Mouse (Mus musculus): Measurements from ENCODE around the gene Fam155a. TPM values are rescaled to one million over a fixed set of nuclear protein-coding genes. Genes with fewer than 3 reads are reported as not detected.
"Not testable (repeated sequence)": the region's sequence is repeated elsewhere in the genome, so short reads cannot be mapped to it uniquely, and the experiment has no call there.

Gene Fam155a
- polyA plus RNA-seq (2012; ENCODE audit: insufficient read depth, insufficient read length, missing spikeins) = not detected in 2 replicates

DNA sequence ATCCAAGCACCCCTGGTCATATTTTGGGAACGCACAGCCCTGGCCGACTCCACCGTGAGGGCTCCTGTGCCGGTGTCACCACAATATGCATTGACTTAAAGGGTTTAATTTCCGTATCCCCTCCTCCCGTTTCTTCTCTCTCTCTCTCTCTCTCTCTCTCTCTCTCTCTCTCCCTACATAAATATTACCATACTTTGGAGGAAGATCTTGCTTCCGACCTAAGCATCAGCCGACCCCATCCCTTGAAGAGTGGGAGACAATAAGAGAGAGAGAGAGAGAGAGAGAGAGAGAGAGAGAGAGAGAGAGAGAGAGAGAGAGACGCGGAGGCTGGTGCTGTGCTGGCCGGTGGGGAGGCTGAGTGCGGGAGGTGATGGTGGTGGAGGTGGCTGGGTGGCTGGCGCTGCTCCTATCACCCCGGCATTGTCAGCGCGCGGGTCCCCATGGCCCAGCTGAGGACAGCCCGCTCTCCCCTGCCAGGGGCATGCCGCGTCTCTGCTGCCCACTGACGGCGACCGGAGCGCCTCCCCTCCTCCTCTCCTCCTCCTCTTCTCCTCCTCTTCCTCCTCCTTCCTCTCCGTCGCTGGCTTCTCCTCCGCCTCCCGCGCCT is at the start of gene Fam155a:
TSS of gene Fam155a (minus strand) at position 163 of the 607 bp plus-strand sequence.
- Histone ChIP-seq H3K4me3 (ENCODE audit: insufficient read depth, low read depth, low read length) (peak within 1 kb of the TSS; percentile 16), H3K27ac (replicated peaks; ENCODE audit: low read depth, low read length) (no peak within 1 kb of the TSS), H3K4me1 (ENCODE audit: control insufficient read depth, insufficient read depth, insufficient read length, low read length) (peaks cover 2% of the 10 kb centered on the region; the same call in 1 of the 2 replicates)

DNA sequence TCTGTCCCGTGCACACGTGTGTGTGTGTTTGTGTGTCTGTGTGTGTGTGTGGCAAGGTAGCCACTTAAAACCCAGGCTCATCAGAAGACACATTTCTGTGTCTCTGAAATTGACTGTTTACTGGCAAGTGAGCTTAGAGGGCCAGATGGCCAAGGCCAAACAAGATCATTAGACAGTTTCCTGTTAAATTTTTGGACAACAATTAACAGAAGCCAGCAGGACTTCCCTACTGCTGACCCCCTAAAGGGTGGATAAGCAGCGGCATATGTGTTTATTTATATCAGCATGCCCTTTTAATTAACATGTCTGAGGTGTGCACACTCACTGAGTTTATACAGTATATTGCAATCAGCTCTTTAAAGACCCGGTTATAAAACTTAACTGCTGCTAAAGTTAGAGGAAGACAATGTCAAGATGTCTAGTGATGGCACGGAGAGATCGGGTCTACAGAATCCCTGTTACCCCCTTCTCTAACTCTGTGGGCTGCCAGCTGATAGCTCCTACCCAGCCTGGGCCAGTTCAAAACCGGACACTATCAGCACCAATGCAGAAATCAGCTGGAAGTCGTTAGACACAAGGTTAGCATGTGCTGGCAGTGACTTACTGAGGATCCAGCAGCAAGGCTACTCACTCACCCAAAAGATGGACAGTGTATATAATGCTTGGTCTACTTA is 42.4 kb upstream of the Fam155a start:
- Histone ChIP-seq H3K27ac (replicated peaks; ENCODE audit: low read depth, low read length) (no peak overlapping the region), H3K4me3 (ENCODE audit: insufficient read depth, low read depth, low read length) (no peak overlapping the region), H3K4me1 (ENCODE audit: control insufficient read depth, insufficient read depth, insufficient read length, low read length) (no peaks in the 10 kb centered on the region)

DNA sequence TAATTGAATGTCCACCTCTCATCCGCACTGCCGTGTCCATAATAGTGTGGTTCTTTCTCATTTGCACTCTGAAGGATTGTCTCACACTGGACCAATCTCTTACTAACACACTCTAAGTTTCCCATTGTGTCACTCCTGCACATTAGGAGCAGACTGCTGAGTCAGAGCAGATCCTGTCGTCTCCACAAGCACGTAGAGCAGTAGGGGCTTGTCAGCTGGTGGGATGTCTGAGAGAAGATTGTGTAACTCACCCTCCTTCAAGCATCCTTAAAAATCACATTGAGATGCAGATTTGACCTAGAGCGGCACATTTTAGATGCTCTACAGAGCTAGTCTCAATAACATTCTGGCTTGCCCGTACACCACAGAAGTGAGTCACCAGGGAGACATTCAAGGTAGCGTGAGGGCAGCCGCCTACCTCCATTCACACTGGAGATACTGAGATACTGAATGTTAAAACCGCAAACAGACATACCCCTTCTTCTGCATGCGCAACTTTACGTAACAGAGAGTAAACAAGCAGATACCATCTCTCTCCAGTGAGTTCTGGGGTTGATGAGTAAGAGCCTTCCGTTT is 40.1 kb upstream of the Fam155a start:
- no peak overlapping the region for H3K27ac ChIP-seq (replicated peaks; ENCODE audit: low read depth, low read length)
- H3K4me1 ChIP-seq (ENCODE audit: control insufficient read depth, insufficient read depth, insufficient read length, low read length) = no peaks in the 10 kb centered on the region
- no peak overlapping the region for H3K4me3 ChIP-seq (ENCODE audit: insufficient read depth, low read depth, low read length)

DNA sequence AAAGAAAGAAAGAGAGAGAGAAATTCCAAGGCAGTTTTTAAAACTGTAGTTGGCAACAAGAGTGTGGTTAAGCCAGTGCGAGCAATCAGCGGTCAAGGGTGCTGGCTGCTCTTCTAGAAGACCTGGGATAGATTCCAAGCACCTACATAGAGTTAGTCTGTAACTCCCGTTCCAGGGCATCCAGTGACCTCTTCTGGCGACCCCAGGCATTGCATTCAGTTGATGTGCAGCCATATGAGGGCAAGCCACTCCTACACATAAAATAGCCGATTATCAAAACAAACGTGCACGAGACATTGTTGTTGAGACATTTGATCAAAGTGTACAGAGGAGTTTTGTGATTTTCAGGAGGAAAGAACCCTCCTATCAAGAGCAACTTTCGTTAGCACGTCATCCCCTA is 37.6 kb upstream of the Fam155a start:
- Histone ChIP-seq H3K4me1 (ENCODE audit: control insufficient read depth, insufficient read depth, insufficient read length, low read length) (no peaks in the 10 kb centered on the region), H3K27ac (replicated peaks; ENCODE audit: low read depth, low read length) (no peak overlapping the region), H3K4me3 (ENCODE audit: insufficient read depth, low read depth, low read length) (no peak overlapping the region)

DNA sequence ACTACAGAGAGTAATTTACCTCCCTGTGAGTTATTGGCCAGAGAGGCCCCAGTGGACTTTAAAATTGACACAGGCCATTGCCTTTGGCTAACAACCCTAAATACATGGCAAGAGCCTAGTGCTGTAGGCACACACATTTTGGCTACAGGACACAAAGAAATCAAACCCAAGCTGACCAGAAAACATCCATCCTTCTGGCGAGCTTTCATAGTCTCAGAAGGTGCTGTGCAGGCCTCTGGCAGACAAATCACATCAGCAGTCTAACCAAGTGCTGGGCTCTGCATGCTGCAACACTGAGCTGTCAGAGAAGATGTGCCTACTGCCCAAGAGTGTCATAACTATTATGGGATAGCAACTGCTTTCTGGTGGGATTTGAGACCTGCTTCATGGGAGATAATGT is 34.7 kb upstream of the Fam155a start:
- H3K27ac ChIP-seq (replicated peaks; ENCODE audit: low read depth, low read length) = no peak overlapping the region
- no peaks in the 10 kb centered on the region for H3K4me1 ChIP-seq (ENCODE audit: control insufficient read depth, insufficient read depth, insufficient read length, low read length)
- H3K4me3 ChIP-seq (ENCODE audit: insufficient read depth, low read depth, low read length) = no peak overlapping the region

DNA sequence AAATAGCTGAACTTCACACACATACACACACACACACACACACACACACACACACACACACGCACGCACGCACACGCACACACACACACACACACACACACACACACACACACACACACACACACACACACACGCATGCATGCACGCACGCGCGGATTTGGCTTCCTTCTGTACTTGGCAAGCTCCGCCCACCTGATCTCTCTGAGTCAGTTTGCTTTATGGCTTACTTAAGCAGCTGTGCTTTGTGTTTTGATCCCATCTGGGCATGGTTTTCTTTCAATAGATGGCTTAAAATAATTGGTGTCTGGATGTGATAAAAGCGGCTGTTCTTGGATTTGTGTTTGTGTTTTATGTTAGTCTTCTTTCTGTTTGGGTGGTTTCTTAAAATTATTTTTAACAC is 29.4 kb upstream of the Fam155a start:
- not testable (repeated sequence) for H3K4me3 ChIP-seq (ENCODE audit: insufficient read depth, low read depth, low read length)

DNA sequence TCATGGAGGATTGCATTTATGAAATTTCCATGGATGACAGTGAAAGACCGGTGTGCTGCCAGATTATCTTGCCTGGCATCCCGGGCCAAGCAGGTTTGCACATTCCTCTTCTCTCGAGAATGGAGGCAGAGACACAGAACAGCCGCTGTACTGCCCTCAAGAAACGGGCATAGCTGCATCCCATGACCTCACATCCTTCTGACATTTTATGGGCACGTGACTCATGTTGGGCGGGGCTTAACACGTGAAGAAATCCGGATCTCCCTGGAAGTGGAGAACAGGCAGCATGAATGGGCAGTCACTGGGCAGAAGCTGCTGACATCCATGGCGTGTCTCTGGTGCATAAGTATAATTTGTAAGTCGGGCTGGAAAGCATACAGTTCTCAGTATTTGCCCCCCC is 29.0 kb upstream of the Fam155a start:
- Histone ChIP-seq H3K4me1 (ENCODE audit: control insufficient read depth, insufficient read depth, insufficient read length, low read length) (no peaks in the 10 kb centered on the region), H3K4me3 (ENCODE audit: insufficient read depth, low read depth, low read length) (no peak overlapping the region), H3K27ac (replicated peaks; ENCODE audit: low read depth, low read length) (no peak overlapping the region)

More for the DNA sequence above, 29.4 kb upstream of the Fam155a start:
- H3K27ac ChIP-seq (replicated peaks; ENCODE audit: low read depth, low read length); H3K4me1 ChIP-seq (ENCODE audit: control insufficient read depth, insufficient read depth, insufficient read length, low read length): not testable (repeated sequence)

DNA sequence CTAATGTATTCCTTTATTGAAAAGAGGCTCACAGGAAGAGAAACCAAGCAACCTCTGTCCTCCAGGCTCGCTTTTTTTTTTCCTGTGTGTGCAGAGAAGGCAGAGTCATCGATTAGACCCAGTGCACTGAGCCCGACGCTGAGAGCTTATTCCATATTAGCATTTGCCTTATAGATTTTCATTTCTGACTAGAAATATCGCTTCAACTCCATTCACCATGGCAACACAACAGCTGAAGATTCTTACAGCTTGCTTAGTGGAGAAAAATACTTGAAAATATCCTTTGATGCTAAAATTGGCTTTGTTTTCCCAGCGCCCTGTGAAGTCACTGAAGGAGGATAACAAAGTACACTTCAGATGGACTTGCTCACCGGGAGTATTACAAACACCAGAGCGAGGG is 26.6 kb upstream of the Fam155a start:
- no peak overlapping the region for H3K27ac ChIP-seq (replicated peaks; ENCODE audit: low read depth, low read length)
- H3K4me1 ChIP-seq (ENCODE audit: control insufficient read depth, insufficient read depth, insufficient read length, low read length) = no peaks in the 10 kb centered on the region
- H3K4me3 ChIP-seq (ENCODE audit: insufficient read depth, low read depth, low read length) = no peak overlapping the region

DNA sequence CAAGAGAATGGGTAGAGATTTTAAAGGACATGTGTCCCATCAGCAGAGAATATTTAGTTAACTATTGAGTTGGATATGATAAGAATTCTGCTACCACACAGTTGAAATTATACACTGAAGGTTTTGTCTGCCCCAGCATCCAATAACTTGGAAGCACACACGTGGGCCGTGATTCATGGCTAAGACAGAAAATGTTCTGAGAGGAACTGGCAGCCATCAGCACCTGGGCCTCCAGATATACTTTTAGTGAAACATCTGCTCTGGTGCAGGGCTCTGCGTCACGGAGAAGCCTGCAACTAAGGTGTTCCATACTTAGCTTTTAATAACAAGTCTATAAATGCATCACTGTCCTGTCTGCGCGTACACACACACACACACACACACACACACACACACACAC is 24.8 kb upstream of the Fam155a start:
- no peak overlapping the region for H3K27ac ChIP-seq (replicated peaks; ENCODE audit: low read depth, low read length)

DNA sequence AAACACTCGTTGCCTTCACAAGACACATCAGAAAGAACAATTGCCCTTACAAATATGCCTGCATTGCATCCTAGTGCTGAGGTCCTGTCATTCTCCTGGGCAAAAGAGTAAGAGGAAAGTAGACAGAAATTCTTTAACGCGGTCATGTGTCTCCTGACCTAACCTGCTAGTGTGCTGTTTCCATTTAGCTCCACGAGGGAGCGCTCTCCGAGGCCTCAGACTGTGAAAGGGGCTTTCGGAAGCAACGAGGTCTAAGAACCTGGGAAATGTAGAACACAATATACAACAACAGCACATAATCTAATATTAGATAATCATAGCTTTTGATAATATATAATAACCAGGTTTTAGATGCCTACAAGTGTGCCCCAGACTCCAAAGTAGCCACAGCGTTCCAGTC is 22.4 kb upstream of the Fam155a start:
- Histone ChIP-seq H3K27ac (replicated peaks; ENCODE audit: low read depth, low read length) (no peak overlapping the region), H3K4me3 (ENCODE audit: insufficient read depth, low read depth, low read length) (no peak overlapping the region), H3K4me1 (ENCODE audit: control insufficient read depth, insufficient read depth, insufficient read length, low read length) (no peaks in the 10 kb centered on the region)

More for the DNA sequence above, 24.8 kb upstream of the Fam155a start:
- Histone ChIP-seq H3K4me1 (ENCODE audit: control insufficient read depth, insufficient read depth, insufficient read length, low read length) (no peaks in the 10 kb centered on the region), H3K4me3 (ENCODE audit: insufficient read depth, low read depth, low read length) (no peak overlapping the region)

DNA sequence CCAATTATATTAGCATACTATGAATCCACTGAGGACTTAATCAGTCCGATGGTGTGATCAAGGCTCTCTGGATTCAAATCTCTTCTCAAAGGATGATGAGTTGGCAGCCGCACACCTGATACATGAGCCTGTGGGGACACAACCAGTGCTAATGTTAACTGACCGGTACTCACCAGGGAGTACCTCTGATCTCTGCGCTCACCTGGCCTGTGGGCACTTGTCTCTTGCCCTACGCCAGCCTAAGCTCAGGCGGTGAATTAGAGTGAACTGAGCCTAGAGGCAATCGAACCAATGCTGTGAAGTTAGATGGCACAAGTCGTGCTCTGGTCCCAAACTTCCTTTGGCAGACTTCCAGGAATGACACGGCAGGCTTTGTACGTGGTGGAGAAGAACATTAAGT is 9.4 kb upstream of the Fam155a start:
- H3K4me3 ChIP-seq (ENCODE audit: insufficient read depth, low read depth, low read length) = no peak overlapping the region
- no peaks in the 10 kb centered on the region for H3K4me1 ChIP-seq (ENCODE audit: control insufficient read depth, insufficient read depth, insufficient read length, low read length)
- H3K27ac ChIP-seq (replicated peaks; ENCODE audit: low read depth, low read length) = no peak overlapping the region

DNA sequence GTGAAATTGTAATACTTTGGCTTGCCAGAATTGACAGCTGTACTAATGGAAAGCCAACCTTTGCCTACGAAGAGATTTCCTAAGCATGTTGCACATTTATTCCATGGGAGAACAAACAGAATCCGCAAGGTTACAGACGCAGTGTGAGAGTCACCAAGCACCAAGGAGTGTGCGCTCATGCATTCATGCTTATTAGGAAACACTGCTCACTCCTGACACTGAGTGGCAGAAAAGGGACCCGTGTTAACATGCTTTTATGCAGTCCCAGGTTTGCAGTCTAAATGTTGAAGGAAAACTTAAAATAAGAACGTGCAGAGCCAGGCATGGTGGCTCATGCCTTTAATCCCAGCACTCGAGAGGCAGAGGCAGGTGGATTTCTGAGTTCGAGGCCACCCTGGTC is 7.2 kb upstream of the Fam155a start:
- no peak overlapping the region for H3K27ac ChIP-seq (replicated peaks; ENCODE audit: low read depth, low read length)
- no peaks in the 10 kb centered on the region for H3K4me1 ChIP-seq (ENCODE audit: control insufficient read depth, insufficient read depth, insufficient read length, low read length)
- no peak overlapping the region for H3K4me3 ChIP-seq (ENCODE audit: insufficient read depth, low read depth, low read length)

DNA sequence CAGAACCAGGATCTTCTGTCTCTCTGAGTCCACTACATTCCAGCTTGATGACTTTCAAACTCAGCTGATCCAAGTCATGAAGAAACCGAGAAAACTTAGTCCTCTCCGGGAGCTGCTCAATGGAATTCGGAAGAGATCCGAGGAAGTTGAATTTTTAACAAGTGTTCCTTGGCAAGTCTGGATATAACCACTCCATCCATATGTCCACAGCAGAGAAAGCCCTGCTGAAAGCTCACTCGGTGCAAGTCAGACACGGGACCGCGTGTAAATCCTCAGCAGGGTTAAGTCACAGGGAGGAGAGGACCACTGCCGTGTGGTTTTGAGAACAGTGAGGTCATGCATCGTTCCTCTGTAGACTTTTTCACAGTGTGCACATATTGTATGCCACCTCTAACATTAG is 5.9 kb upstream of the Fam155a start:
- Histone ChIP-seq H3K27ac (replicated peaks; ENCODE audit: low read depth, low read length) (no peak overlapping the region), H3K4me3 (ENCODE audit: insufficient read depth, low read depth, low read length) (no peak overlapping the region), H3K4me1 (ENCODE audit: control insufficient read depth, insufficient read depth, insufficient read length, low read length) (no peaks in the 10 kb centered on the region)

DNA sequence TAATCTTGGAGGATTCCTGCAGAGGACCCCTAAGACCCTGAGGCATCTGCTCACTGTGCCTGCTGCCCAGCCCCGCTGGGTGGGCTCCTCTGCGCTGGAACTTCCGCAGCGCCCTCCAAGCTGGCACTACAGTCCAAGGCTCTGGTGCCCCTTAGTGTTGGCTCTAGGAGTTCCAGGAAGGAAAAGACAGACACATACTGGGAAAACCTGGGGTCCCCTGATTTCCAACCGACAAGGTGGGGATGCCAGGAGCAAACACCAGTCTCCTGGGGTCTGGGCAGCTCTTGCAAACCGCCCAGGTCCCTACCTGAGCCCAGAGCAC is 1.5 kb upstream of the Fam155a start:
- Histone ChIP-seq H3K27ac (replicated peaks; ENCODE audit: low read depth, low read length) (no peak overlapping the region), H3K4me1 (ENCODE audit: control insufficient read depth, insufficient read depth, insufficient read length, low read length) (peaks cover 2% of the 10 kb centered on the region; the same call in 1 of the 2 replicates), H3K4me3 (ENCODE audit: insufficient read depth, low read depth, low read length) (no peak overlapping the region)

DNA sequence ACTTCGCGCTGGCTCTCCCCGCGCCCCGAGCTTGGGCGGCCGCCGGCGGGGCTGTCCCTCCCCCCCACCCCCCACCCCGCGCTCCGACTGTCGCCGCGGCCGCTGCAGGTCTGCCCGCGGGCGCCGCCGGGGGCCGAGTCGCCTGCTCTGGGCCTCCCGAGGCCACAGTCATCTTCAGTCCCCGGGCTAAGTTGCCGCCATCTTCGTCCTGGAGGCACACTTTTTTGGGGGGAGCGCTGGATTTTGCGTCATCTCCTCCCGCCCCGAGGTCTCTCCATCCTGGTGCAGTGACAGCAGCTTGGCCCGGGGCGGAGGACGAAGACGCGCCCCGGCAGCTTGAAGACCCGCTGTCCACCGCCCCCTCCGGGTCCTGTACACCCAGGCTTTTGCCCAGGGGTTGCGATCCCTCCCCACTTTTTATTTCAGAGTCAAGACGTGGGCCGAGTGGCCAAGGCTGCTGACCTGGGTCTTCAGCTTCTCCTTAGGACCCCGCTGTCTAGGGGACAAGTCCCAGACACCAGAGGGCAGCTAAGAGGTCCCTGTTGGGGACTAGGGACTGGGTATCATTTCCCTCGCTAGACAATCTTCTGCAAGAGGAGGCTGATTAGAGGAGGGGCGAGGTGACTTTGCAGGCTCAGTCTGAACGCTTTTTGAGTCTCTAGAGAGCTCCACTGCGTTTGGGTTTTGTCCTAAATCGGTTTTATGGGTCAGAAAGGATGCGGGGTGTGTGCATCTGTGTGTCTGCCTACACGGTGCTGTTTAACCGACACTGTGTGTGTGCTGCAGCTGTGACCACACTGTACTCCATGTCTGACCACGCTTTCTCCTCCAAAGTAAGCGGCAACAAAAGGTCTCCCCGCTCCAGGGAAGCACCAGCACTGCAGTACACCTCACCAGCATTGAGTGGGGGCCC is 901 bp upstream of the Fam155a start:
- peaks cover 2% of the 10 kb centered on the region; the same call in 1 of the 2 replicates for H3K4me1 ChIP-seq (ENCODE audit: control insufficient read depth, insufficient read depth, insufficient read length, low read length)
- H3K27ac ChIP-seq (replicated peaks; ENCODE audit: low read depth, low read length) = no peak overlapping the region
- H3K4me3 ChIP-seq (ENCODE audit: insufficient read depth, low read depth, low read length) = peak overlapping the region; percentile 16

Measured in brown adipose tissue, adult 24 weeks (tissue).